Mouse (Mus musculus) urinary bladder, postnatal 36 days (tissue): Measurements from ENCODE around the gene Coro1b.
A peak's percentile ranks its signal among the peaks of the same experiment; 100 is the strongest.

Experiments
- DNase-seq, 2 experiments: peaks; one replicate each; pipeline ENCODE4 v3.0.0; 2022; ENCODE audit warnings: low spot score in 2 of 2, mixed read lengths in 1 of 2

Gene Coro1b

GRCm38 (mm10) chr19:4142416-4143173, 5.8 kb upstream of the Coro1b start:
- peak in 1 of 2 experiments; percentile 43 for DNase-seq

DNA sequence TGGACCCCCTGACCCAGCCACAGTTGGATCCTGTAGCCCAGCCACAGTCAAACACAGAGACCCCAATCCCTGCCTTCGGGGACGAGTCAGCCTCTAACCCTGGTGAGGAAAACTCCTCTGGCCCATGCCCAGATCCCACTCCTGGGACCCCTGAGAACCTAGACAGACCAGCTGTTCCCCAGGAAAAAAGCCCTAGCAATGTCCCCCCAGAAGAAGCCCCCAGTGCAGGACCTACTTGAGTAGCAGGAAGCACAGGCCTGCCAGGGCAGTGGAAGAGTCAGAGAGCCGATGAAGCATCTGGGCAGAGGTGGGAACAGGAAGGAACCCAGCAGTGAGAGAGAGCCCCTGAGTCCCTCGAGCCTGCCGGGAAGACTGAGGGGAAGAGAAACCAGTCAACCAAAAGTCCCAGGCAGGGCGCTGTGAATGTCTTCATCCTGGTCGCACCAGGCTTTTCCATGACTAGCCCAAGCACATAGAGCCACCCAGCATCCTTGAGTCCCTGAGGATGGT, 4.6 kb upstream of the Coro1b start, which contains the start of gene Cabp4:
Gene Cabp4 (minus strand): TSS at position 275 of the 510 bp plus-strand sequence.
- DNase-seq: no peak

GRCm38 (mm10) chr19:4144550-4145498, 3.6 kb upstream of the Coro1b start:
- DNase-seq: peak in 1 of 2 experiments; percentile 54

DNA sequence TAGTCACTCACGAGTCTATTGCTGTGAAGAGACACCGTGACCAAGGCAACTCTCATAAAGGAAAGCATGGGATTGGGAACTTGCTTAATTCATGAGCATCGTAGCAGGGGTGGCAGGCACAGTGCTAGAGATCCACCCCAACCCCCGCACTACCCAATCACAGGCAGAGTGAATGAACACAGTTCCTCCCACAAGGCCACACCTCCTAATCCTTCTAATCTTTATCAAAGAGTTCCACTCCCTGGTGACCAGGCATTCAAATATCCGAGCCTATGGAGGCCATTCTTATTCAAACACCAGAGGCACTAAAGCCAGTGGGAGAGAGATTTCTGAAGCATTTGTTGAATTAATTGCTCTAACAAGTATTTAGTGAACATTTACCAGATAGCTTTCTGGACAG, 2.5 kb upstream of the Coro1b start:
- DNase-seq: no peak

- DNase-seq: no peak
Observed at GRCm38 (mm10) chr19:4146366-4147021, 1.9 kb upstream of the Coro1b start.

GRCm38 (mm10) chr19:4147022-4147405, 1.4 kb upstream of the Coro1b start:
- no peak for DNase-seq

GRCm38 (mm10) chr19:4147782-4148490, 483 bp upstream of the Coro1b start:
- DNase-seq: no peak

DNA sequence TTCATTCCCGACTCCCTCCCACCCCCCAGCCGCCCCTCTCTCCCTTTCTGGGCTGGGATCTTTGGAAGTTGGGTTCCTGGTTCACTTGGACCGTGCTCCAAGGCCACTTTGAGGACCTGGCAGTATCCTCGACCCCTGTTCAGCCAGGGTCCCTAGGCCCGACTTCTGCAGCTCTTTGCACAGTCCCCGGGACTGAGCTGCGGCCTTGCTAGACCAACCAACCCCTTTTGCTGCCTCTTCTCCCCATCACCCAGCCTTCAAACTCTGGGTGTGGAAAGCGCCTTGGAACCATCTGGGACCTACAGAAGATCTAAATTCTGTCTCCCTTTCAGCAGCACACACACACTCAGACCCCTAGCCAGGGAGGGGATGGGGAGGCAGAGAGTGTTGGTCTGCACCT, 400 bp downstream of the Coro1b start:
- DNase-seq: no peak

- no peak for DNase-seq
Observed at GRCm38 (mm10) chr19:4149283-4149682, 864 bp downstream of the Coro1b start.

GRCm38 (mm10) chr19:4149764-4150461, 1.5 kb downstream of the Coro1b start:
- no peak for DNase-seq

- no peak for DNase-seq
Observed at GRCm38 (mm10) chr19:4150567-4151487, 2.4 kb downstream of the Coro1b start.

GRCm38 (mm10) chr19:4151488-4151860, 3.1 kb downstream of the Coro1b start:
- no peak for DNase-seq

DNA sequence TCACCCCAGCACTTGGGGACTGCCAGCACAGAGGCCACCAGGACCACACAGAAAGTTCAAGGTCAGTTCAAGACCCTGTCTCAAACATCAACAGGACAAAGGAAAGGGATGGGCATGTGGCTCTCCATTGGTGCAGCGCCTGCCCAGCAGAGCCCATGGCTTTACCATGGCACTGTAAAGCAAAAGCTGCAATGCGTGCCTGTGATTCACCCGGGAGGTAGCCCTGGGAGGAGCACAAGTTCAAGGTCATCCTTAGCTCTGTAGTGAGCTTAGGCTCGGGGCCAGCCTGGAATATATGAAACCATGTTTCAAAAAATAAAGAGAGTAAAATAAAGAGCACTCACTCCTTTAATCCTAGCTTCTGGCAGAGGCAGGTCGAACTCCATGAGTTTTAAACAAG, 3.5 kb downstream of the Coro1b start:
- DNase-seq: no peak

DNA sequence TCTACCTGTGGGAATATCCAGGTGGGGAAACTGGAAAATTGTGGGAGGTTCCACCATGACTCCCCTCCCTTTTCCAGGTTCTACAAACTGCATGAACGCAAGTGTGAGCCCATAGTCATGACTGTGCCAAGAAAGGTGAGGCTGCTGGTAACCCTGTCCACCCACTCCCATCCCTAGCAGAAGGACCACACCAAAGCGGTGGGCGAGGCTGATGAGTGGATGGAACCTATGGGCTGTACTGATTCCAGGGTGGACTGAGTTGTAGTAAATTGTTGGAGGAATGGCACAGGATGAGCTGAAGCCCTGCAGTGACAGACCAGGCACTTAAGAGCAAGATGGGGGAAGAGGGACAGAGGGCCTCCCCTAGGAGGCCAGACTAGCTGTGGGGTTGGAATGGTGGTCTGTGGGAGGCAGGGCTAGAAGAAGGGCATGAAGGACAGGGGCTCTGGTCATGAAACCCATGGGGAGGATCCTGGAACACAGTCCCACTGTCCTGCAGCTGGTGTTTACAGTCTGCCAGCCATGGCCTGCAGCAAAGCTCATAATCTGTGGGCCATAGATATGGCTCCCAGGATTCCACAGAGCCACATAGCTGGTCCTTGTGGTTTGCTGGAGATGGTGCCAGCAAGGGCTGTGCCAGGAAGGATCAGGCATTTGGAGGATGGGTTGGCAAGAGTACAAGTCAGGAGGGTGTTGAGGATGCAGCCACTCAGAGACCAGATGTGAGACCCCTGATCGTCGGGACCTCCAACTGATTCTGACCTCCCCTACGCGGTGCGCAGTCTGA, 4.2 kb downstream of the Coro1b start:
- no peak for DNase-seq

DNA sequence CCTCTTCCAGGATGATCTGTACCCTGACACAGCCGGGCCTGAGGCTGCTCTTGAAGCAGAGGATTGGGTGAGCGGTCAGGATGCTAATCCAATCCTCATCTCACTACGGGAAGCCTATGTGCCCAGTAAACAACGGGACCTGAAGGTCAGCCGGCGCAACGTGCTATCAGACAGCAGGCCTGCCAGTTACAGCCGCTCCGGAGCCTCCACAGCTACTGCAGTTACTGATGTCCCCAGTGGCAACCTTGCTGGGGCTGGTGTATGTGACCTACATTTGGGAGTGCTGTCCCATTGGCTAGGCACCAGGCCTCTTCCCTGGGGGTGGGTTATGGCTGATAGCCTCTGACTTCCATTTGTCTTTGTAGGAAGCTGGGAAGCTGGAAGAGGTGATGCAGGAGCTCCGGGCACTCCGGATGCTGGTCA, 4.8 kb downstream of the Coro1b start, which contains the start of gene Ptprcap:
Gene Ptprcap (plus strand): TSS at position 373 of the 423 bp plus-strand sequence.
- DNase-seq: no peak

DNA sequence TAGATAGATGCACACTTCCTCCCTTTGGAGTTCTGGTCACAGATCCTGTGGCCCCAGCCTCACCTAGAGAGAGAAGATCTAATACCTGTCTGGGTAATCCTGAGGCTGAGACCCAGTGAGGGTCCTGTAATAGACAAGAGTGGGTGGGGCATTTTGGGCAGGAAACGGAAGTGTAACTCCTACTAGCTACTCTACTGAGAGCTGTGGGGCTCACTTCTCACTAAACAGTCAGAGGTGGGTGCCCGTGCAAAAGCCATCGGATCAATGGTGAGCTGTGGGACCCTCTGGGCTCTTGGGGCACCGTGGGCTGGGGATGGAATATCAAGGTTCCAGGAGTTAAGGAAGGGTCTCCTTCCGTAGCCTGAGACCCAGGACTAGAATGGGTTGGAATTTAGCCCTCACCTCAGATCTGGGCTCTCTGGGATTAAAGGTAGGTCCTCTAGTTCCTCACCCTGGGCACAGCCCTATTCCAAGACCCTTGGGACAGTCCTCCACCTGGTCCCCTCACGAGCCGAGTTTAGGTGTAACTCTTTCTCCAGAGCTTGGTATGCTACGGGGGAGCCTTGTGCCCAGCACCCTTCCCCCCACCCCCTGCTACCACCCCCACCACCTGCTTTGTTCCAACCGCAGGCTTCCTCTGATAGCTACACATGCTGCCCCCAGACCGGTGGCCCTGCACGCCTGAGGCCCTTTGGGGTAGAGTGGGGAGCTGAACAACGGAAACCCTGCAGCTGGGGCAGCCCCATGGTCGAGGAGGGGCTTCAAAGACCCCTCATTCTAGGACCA, 6.2 kb downstream of the Coro1b start:
- no peak for DNase-seq

DNA sequence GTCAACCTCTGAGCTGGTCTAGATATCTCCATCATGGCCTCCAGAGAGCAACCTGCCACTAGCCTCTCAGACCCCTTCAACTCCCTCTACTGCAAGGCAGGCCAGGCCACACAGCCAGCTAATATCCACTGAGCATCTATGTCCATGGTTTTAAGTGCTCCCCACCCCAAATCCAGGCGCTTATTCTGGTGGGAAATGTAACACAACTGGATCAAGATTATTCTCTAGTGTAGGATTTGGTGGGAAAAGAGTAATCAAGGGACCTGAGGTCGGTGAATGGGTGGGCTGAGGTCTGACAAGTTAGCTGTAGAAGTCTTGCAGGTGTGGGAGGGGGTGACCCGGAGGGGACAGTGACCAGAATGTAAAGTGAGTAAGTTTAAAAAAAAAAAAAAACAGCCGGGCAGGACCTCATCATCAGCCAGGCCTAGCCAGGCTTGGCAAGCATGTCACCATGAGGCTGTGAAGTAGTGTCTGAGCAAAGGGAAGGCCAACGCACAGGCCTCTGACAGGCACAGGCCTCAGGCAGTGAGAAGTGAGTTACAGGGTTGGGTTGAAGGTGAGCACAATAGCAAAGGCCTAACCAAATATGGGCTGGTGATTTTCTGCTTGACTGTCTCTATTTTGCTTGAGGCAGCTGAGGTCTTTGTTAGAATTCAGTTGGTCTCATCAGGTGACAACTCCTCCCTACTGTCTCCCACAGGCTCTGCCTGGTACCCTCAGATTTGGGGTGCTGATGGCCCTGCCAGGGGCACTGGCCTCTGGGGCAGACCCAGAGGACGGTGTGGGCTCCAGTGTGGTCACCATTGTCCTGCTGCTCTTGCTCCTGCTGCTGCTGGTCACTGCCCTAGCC, 7.0 kb downstream of the Coro1b start:
- DNase-seq: no peak
